Mouse (Mus musculus): ENCODE measurements around the gene Slc22a2.

- TF ChIP-seq MAFK (IDR thresholded peaks at IDR 0.05; ENCODE audit: insufficient read depth, low read depth, low read length): no peak
- TF ChIP-seq ZNF384 (IDR thresholded peaks at IDR 0.05; ENCODE audit: low read depth, low read length): no peak
- TF ChIP-seq CHD2 (IDR thresholded peaks at IDR 0.05; ENCODE audit: low read depth, low read length): no peak
Measured at GRCm38 (mm10) chr17:12660572-12661260, 76.8 kb downstream of the Slc22a2 start.
